Mouse (Mus musculus) heart, embryonic 13.5 days (tissue): ENCODE results near the gene Luc7l2. TPM values are rescaled to one million over a fixed set of nuclear protein-coding genes. Genes with fewer than 3 reads are reported as not detected.
"Not testable (repeated sequence)": the region's sequence is repeated elsewhere in the genome, so short reads cannot be mapped to it uniquely, and the experiment has no call there.

Source experiments
- ATAC-seq: fragments of 200-750 bp; cut with Nextera tagmentation; 2 replicates; pipeline ENCODE4 v1.8.0; 2017; ENCODE audit warnings: moderate TSS enrichment; ENCODE audit not compliant: insufficient number of reproducible peaks, low FRiP score, low TSS enrichment; ENCODE audit errors: extremely low read depth
- H3K27ac ChIP-seq: fragments of 300-500 bp; sonication (generic); replicated peaks from 2 replicates; pipeline ENCODE4 v1.5.1; 2015; ENCODE audit warnings: moderate library complexity, mild to moderate bottlenecking, inconsistent platforms
- H3K27me3 ChIP-seq: fragments of 300-500 bp; sonication (generic); replicated peaks from 2 replicates; pipeline ENCODE4 v1.6.1; 2015; ENCODE audit warnings: mild to moderate bottlenecking, inconsistent platforms
- H3K36me3 ChIP-seq: fragments of 300-500 bp; sonication (generic); 2 replicates; pipeline ENCODE4 v1.6.1; 2015; ENCODE audit warnings: mild to moderate bottlenecking, inconsistent platforms
- H3K4me1 ChIP-seq: fragments of 300-500 bp; sonication (generic); 2 replicates; pipeline ENCODE4 v1.6.1; 2015; ENCODE audit warnings: inconsistent platforms
- H3K4me2 ChIP-seq: fragments of 300-500 bp; sonication (generic); 2 replicates; pipeline ENCODE4 v1.6.1; 2015; ENCODE audit warnings: inconsistent platforms, mild to moderate bottlenecking, moderate library complexity
- H3K4me3 ChIP-seq: fragments of 300-500 bp; sonication (generic); 2 replicates; pipeline ENCODE4 v1.5.1; 2015; ENCODE audit warnings: moderate library complexity, mild to moderate bottlenecking, inconsistent platforms
- H3K9ac ChIP-seq: fragments of 300-500 bp; sonication (generic); 2 replicates; pipeline ENCODE4 v1.6.1; 2015; ENCODE audit warnings: inconsistent platforms, mild to moderate bottlenecking, moderate library complexity
- H3K9me3 ChIP-seq: fragments of 300-500 bp; sonication (generic); 2 replicates; pipeline ENCODE4 v1.6.1; 2016; ENCODE audit warnings: inconsistent platforms
- whole genome bisulfite sequencing: fragments of 180-500 bp; shearing (Covaris S2); methylation state at CpG from one replicate; pipeline ENCODE4 v1.1.7; 2015; ENCODE audit warnings: mixed read lengths; 5-methylcytosine and 5-hydroxymethylcytosine counted together
- polyA plus RNA-seq: library from polyadenylated mRNA; unstranded; fragments of >200 nt; fragmentation: Nextera tagmentation; extraction: Ambion mirVana; gene quantifications from 2 replicates; pipeline ENCODE4 v1.2.1, GENCODE M21; 2015

Gene Luc7l2
- polyA plus RNA-seq, 1 experiment from 2014 or later: 26.0 TPM

DNA sequence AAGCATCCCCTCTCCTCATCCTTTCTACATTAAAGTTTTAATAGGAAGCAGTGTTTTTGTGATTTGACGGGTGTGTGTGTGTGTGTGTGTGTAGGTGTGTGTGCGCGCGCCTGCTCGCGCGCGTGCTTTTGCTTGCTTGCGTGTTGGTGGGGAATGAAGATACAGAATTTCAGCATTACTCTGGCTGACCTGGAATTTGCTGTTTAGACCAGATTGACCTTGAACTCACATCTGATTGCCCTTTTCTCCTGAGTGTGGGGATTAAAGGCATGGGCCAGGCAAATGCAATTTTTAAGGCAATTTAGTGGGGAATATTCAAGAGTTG lies 15.8 kb upstream of the Luc7l2 start:
- Histone ChIP-seq H3K27ac (peak overlapping the region; percentile 99), H3K4me2 (peak overlapping the region; percentile 85), H3K27me3 (no peaks in the 10 kb centered on the region), H3K4me3 (peak overlapping the region; percentile 93), H3K9ac (peak overlapping the region; percentile 98), H3K4me1 (peaks cover 21% of the 10 kb centered on the region), H3K36me3 (peaks cover 15% of the 10 kb centered on the region), H3K9me3 (no peaks in the 10 kb centered on the region)
- whole genome bisulfite sequencing: 1% methylated on average over 9 of the region's 9 CpGs
- no peak for ATAC-seq

DNA sequence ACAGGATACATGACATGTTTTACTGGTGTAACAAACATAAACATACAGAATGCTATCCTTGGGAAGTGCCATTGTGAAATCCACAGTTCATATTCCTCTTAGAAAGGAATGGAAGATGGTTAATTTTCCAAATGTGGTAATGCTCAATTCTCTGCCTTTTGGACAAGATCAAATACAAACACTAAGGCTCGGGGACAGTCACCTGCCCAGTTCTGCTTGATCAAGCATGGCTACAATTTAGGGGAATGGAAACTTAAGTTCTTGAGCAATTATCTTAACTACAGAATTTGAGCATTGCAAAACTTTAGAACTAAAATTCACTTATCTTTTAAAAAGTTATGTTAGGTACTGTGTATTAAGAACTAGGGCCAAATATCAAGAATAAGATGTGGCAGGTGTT lies 15.3 kb upstream of the Luc7l2 start:
- WGBS: 84% methylated on average over 1 of the region's 1 CpGs
- Histone ChIP-seq H3K27ac (peak overlapping the region; percentile 99), H3K36me3 (peaks cover 18% of the 10 kb centered on the region), H3K4me3 (peak overlapping the region; percentile 93), H3K27me3 (no peaks in the 10 kb centered on the region), H3K9ac (peak overlapping the region; percentile 98), H3K9me3 (no peaks in the 10 kb centered on the region), H3K4me1 (peaks cover 21% of the 10 kb centered on the region), H3K4me2 (peak overlapping the region; percentile 85)
- ATAC-seq: no peak

- 84% methylated on average over 5 of the region's 5 CpGs for WGBS
- not testable (repeated sequence) for H3K27ac ChIP-seq, H3K4me2 ChIP-seq, H3K9me3 ChIP-seq, H3K4me1 ChIP-seq, H3K9ac ChIP-seq, H3K4me3 ChIP-seq, ATAC-seq, H3K27me3 ChIP-seq
- H3K36me3 ChIP-seq: peaks cover 21% of the 10 kb centered on the region
These were observed 7.0 kb upstream of the Luc7l2 start for GRCm38 (mm10) chr6:38544141-38544540.

- H3K4me1 ChIP-seq: peaks cover 18% of the 10 kb centered on the region
- not testable (repeated sequence) for H3K9me3 ChIP-seq, H3K4me2 ChIP-seq, H3K9ac ChIP-seq, H3K4me3 ChIP-seq, H3K36me3 ChIP-seq, ATAC-seq, H3K27ac ChIP-seq, H3K27me3 ChIP-seq
- WGBS: 77% methylated on average over 2 of the region's 2 CpGs
These were observed 4.1 kb upstream of the Luc7l2 start for GRCm38 (mm10) chr6:38547005-38547404.

DNA sequence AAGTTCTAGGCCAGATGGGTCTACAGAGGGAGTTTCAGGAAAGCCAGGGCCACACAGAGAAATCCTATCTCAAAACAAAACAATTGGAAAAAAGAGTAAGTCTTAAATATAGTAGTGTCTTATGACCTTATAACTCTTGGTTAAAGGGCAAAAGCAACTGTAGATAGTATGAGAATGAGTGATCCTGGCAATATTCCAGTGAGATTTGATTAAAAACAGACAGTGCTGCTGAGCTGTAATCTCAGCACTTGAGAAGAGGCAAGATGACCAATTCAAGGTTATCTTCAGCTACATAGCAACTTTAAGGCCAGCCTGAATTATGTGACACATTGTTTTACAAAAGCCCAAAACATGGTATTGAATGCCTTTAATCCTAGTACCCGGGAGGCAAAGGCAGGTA lies 3.4 kb upstream of the Luc7l2 start:
- H3K4me2 ChIP-seq: no peak overlapping the region
- H3K9me3 ChIP-seq: no peaks in the 10 kb centered on the region
- no peak overlapping the region for H3K4me3 ChIP-seq
- 36% methylated on average over 1 of the region's 1 CpGs for WGBS
- H3K27me3 ChIP-seq: no peaks in the 10 kb centered on the region
- peak overlapping the region; percentile 80 for H3K27ac ChIP-seq
- no peaks in the 10 kb centered on the region for H3K36me3 ChIP-seq
- H3K9ac ChIP-seq: 0 out of 2 replicates have a peak overlapping the region, but pooled peaks have one; percentile 19
- peaks cover 18% of the 10 kb centered on the region for H3K4me1 ChIP-seq
- no peak for ATAC-seq

- H3K36me3 ChIP-seq, H3K4me3 ChIP-seq, H3K4me2 ChIP-seq, ATAC-seq, H3K27ac ChIP-seq, H3K9ac ChIP-seq, H3K9me3 ChIP-seq, H3K27me3 ChIP-seq: not testable (repeated sequence)
- WGBS: 87% methylated on average over 7 of the region's 7 CpGs
- H3K4me1 ChIP-seq: peaks cover 22% of the 10 kb centered on the region
These were observed 2.5 kb upstream of the Luc7l2 start for GRCm38 (mm10) chr6:38548595-38548994.

- Histone ChIP-seq H3K4me1 (peaks cover 33% of the 10 kb centered on the region), H3K9ac (peak overlapping the region; percentile 88), H3K27ac (peak overlapping the region; percentile 99), H3K4me2 (peak overlapping the region; percentile 74), H3K4me3 (peak overlapping the region; percentile 72)
- H3K27me3 ChIP-seq, ATAC-seq, H3K9me3 ChIP-seq, H3K36me3 ChIP-seq: not testable (repeated sequence)
- WGBS: 82% methylated on average over 6 of the region's 6 CpGs
These were observed 1.3 kb upstream of the Luc7l2 start for GRCm38 (mm10) chr6:38549840-38550239.

GRCm38 (mm10) chr6:38550250-38551061 lies 678 bp upstream of the Luc7l2 start:
- peak overlapping the region; percentile 99 for H3K27ac ChIP-seq
- H3K4me3 ChIP-seq: peak overlapping the region; percentile 72
- peaks cover 5% of the 10 kb centered on the region; the same call in 1 of the 2 replicates for H3K36me3 ChIP-seq
- WGBS: 6% methylated on average over 28 of the region's 28 CpGs
- H3K9ac ChIP-seq: peak overlapping the region; percentile 88
- ATAC-seq: no peak; the same call in 1 of the 2 replicates
- peak overlapping the region; percentile 74 for H3K4me2 ChIP-seq
- H3K9me3 ChIP-seq: no peaks in the 10 kb centered on the region
- no peaks in the 10 kb centered on the region for H3K27me3 ChIP-seq
- peaks cover 36% of the 10 kb centered on the region for H3K4me1 ChIP-seq

DNA sequence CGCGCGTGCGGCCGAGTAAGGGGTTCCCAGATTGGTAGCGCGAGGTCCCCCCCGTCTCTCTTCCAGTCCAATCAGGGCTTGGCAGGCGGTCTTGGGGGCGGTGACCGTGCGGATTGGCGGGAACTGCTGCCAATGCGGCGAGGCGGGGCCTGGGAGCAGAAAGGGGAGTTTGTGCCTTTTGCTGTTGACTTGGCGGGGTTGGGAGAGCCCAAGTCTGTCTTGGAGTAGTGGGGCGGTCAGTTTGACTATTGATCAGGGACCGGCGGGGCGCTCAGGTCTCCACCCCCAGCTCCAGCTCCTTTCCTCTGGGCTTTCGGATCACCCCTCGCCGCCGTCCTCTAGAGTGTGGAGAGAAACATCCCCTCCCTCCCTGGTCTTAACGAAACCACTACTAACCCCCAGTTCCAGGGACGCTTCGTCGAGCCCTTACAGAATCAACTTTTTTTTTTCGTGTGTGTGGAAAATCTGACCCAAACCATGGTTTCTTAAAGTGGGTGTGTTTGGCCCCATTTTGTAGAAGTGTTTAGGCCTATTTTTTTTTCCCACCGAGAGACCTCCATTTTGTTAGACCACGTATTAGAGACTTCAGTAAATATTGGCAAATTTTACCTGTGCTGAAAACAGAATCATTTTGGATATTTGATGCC lies 978 bp downstream of the Luc7l2 start:
- under 1% methylated on average over 32 of the region's 32 CpGs for whole genome bisulfite sequencing
- Histone ChIP-seq H3K9ac (peak overlapping the region; percentile 96), H3K27me3 (no peaks in the 10 kb centered on the region), H3K4me1 (peaks cover 45% of the 10 kb centered on the region), H3K36me3 (peaks cover 13% of the 10 kb centered on the region), H3K27ac (peak overlapping the region; percentile 99), H3K9me3 (no peaks in the 10 kb centered on the region), H3K4me2 (peak overlapping the region; percentile 70), H3K4me3 (peak overlapping the region; percentile 72)
- ATAC-seq: peak; percentile 89

- peak overlapping the region; percentile 72 for H3K4me3 ChIP-seq
- ATAC-seq: no peak
- peaks cover 46% of the 10 kb centered on the region for H3K4me1 ChIP-seq
- 17% methylated on average over 5 of the region's 5 CpGs for WGBS
- no peaks in the 10 kb centered on the region for H3K27me3 ChIP-seq
- H3K27ac ChIP-seq: peak overlapping the region; percentile 99; the same call in 1 of the 2 replicates
- peaks cover 16% of the 10 kb centered on the region for H3K36me3 ChIP-seq
- peak overlapping the region; percentile 70 for H3K4me2 ChIP-seq
- H3K9me3 ChIP-seq: no peaks in the 10 kb centered on the region
- peak overlapping the region; percentile 96 for H3K9ac ChIP-seq
These were observed 1.5 kb downstream of the Luc7l2 start for GRCm38 (mm10) chr6:38552636-38553000.

DNA sequence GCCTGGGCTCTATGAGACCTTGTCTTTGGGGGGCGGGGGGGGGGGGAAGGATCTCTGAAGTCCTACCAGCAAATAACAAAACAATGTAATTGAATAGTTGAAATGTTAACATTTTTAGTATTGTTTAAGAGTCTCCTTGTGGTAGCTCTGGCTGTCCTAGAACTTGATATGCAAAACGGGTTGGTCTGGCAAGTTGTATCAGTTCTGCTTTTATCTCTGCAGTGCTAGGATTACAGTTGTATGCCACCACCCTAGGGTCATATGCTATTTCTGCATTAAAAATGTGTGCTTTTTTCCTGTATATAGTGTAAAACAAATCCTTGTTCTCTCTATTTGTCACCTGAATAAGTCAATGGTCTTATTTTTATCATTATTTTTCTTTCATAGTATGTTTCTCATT lies 25.0 kb downstream of the Luc7l2 start:
- Histone ChIP-seq H3K4me3 (no peak overlapping the region), H3K27ac (no peak overlapping the region), H3K9me3 (no peaks in the 10 kb centered on the region), H3K27me3 (no peaks in the 10 kb centered on the region), H3K9ac (no peak overlapping the region), H3K36me3 (peaks cover 76% of the 10 kb centered on the region), H3K4me1 (peaks cover 2% of the 10 kb centered on the region; the same call in 1 of the 2 replicates), H3K4me2 (no peak overlapping the region)
- ATAC-seq: no peak
- 76% methylated on average over 2 of the region's 2 CpGs for WGBS
